Mouse (Mus musculus): ENCODE measurements around the gene Gm4778.
"Not testable (repeated sequence)": the region's sequence is repeated elsewhere in the genome, so short reads cannot be mapped to it uniquely, and the experiment has no call there.

The Gm4778 gene

GRCm38 (mm10) chr3:94263736-94264135 lies at the start of gene Gm4778:
TSS of gene Gm4778 (plus strand) at chr3:94264036.
- DNase-seq (ENCODE audit: low spot score in 2 of 2), result not testable (repeated sequence)

GRCm38 (mm10) chr3:94260598-94260997 lies 3.2 kb upstream of the Gm4778 start:
- DNase-seq (ENCODE audit: low spot score in 2 of 2), result no peak

GRCm38 (mm10) chr3:94275991-94276390 lies 12.2 kb downstream of the Gm4778 start:
- DNase-seq (ENCODE audit: low spot score in 2 of 2), result no peak

- no peak for DNase-seq (ENCODE audit: low spot score in 2 of 2)
These were observed 41.6 kb downstream of the Gm4778 start for GRCm38 (mm10) chr3:94305457-94305856.

- DNase-seq (ENCODE audit: low spot score in 2 of 2), result no peak
These were observed 43.1 kb downstream of the Gm4778 start for GRCm38 (mm10) chr3:94306975-94307374.

GRCm38 (mm10) chr3:94309633-94310363 lies 46.0 kb downstream of the Gm4778 start, which contains the start of gene Them4:
TSS of gene Them4 (plus strand) at chr3:94310089.
- peak; percentile 77 to 78 for DNase-seq (ENCODE audit: low spot score in 2 of 2)

GRCm38 (mm10) chr3:94310491-94310890 lies 46.7 kb downstream of the Gm4778 start:
- no peak for DNase-seq (ENCODE audit: low spot score in 2 of 2)

GRCm38 (mm10) chr3:94310911-94311310 lies 47.1 kb downstream of the Gm4778 start:
- DNase-seq (ENCODE audit: low spot score in 2 of 2), result no peak

- no peak for DNase-seq (ENCODE audit: low spot score in 2 of 2)
These were observed 47.5 kb downstream of the Gm4778 start for GRCm38 (mm10) chr3:94311376-94311775.
